Mouse (Mus musculus) bone marrow macrophage, adult 2 months (primary cell): ENCODE measurements at regions not wholly inside any gene's neighbourhood (a gene's known extent, or its start where the extent isn't known, plus 50 kb on each side); places are given as distances from the start of the nearest gene placed in this dataset.

Experiments
- H3K27ac ChIP-seq: 2 replicates; pipeline ENCODE4 v1.5.1; 2012; ENCODE audit warnings: low read depth, low read length; ENCODE audit not compliant: insufficient read depth
- H3K4me1 ChIP-seq: 2 replicates; pipeline ENCODE4 v1.6.1; 2012; ENCODE audit warnings: low read length; ENCODE audit not compliant: control insufficient read depth, insufficient read depth
- H3K4me3 ChIP-seq: 2 replicates; pipeline ENCODE4 v1.5.1; 2012; ENCODE audit warnings: mild to moderate bottlenecking, low read length, moderate library complexity; ENCODE audit not compliant: insufficient read depth
- CTCF ChIP-seq: IDR thresholded peaks from 2 replicates; pipeline ENCODE4 v1.5.1; 2012; ENCODE audit warnings: low read depth, mild to moderate bottlenecking, low read length, moderate library complexity
- POLR2A ChIP-seq: IDR thresholded peaks from 2 replicates; pipeline ENCODE4 v1.6.1; 2012; ENCODE audit warnings: mild to moderate bottlenecking, low read depth, low read length, borderline replicate concordance

DNA sequence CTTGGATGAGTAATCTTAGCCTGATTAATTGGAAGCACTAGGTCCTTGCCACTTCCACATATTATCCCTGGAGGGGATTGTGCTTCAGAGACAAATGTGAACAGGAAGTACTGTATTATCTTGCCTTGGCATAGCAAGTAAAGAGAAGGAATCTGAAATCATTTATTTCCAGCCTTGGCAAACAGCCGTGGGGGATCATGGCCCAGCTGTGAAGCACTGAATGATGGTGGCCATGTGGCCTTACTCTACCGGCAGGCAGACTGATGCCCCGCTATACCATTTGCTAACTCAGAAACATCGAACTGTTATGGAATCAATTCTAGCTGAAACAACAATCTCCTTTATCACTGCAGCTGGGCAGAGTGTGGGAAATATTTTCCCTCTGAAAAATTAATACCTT, 345.3 kb downstream of the Zfp619 start:
- Histone ChIP-seq H3K4me1 (no peaks in the 10 kb centered on the region), H3K27ac (no peak overlapping the region), H3K4me3 (no peak overlapping the region)
- no peak for TF ChIP-seq POLR2A

- Histone ChIP-seq H3K27ac (no peak overlapping the region), H3K4me3 (no peak overlapping the region), H3K4me1 (no peaks in the 10 kb centered on the region)
- TF ChIP-seq CTCF: no peak
- TF ChIP-seq POLR2A: no peak
Observed at GRCm38 (mm10) chr7:39864130-39864529, 346.6 kb downstream of the Zfp619 start.

DNA sequence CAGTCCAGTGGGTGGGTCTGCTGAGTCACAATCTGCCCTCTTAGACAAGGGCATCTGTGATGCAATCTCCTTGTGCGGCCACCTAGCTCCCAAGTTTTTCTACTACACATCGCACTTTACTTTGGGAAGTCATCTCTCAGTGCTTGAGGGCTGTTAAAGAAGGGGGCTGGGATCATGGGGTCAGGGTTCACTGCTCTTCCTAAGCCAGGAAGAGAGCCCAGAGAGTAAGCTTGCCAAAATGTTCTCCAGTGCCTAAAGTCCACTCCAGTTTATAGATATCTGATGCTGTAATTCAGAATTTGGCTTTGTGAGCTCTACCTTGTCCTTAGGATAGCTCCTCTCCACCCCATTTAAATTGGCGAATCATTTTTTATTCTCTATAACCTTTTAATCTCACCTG, 347.2 kb downstream of the Zfp619 start:
- H3K4me1 ChIP-seq: no peaks in the 10 kb centered on the region
- H3K4me3 ChIP-seq: no peak overlapping the region
- no peak overlapping the region for H3K27ac ChIP-seq
- no peak for TF ChIP-seq POLR2A
- TF ChIP-seq CTCF: no peak

- Histone ChIP-seq H3K27ac (no peak overlapping the region), H3K4me3 (no peak overlapping the region)
- TF ChIP-seq POLR2A: no peak
- no peak for TF ChIP-seq CTCF
Observed at GRCm38 (mm10) chr7:39866674-39867428, 349.3 kb downstream of the Zfp619 start.

DNA sequence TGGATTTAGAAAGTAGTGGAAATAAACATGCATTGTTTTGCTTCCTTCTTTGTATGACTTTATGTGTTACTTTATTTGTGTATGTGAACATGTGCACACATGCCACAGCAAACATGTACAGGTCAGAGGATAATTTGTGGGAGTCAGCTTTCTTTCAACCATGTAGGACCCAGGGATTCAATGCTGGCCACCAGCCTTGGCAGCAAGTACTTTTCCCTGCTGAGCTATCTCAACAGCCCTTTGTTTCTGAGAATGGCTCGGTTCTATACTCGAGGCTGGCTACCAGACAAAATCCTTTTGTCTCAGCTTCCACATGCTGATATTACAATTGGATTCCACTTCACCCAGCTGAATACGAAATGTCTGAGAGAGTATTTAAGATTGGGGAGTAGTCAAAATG, 349.9 kb downstream of the Zfp619 start:
- Histone ChIP-seq H3K4me3 (no peak overlapping the region), H3K27ac (no peak overlapping the region), H3K4me1 (no peaks in the 10 kb centered on the region)
- TF ChIP-seq POLR2A: no peak
- TF ChIP-seq CTCF: no peak

More at GRCm38 (mm10) chr7:39866674-39867428, 349.3 kb downstream of the Zfp619 start:
- H3K4me1 ChIP-seq: no peaks in the 10 kb centered on the region

DNA sequence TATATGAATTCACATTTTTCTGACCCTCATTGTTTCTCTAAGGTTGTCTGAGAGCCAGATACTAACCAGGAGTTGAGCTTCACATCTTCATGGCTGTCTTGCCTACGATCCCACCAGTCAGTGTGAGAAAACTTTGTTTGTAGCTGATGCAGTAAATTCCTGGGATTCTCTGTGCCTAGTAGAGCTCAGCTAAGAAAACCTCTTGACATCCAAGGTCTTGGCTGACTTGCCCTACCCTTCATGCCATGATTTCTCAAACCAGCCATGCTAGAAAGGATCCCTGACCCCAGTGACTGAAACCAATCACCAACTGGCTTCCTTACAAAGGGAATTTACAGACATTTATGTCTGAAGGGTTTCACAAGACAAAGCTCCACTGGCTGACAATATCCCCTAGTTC, 364.5 kb downstream of the Zfp619 start:
- Histone ChIP-seq H3K4me1 (no peaks in the 10 kb centered on the region), H3K27ac (no peak overlapping the region), H3K4me3 (no peak overlapping the region)
- TF ChIP-seq CTCF (no peak), POLR2A (no peak)

GRCm38 (mm10) chr7:39894208-39894896, 376.8 kb downstream of the Zfp619 start:
- no peak overlapping the region for H3K27ac ChIP-seq
- H3K4me1 ChIP-seq: no peaks in the 10 kb centered on the region
- H3K4me3 ChIP-seq: no peak overlapping the region
- TF ChIP-seq CTCF (no peak), POLR2A (no peak)

GRCm38 (mm10) chr7:39896918-39897317, 379.4 kb downstream of the Zfp619 start:
- TF ChIP-seq CTCF (no peak), POLR2A (no peak)
- Histone ChIP-seq H3K4me3 (no peak overlapping the region), H3K27ac (no peak overlapping the region), H3K4me1 (no peaks in the 10 kb centered on the region)

- TF ChIP-seq POLR2A (no peak), CTCF (no peak)
- Histone ChIP-seq H3K4me3 (no peak overlapping the region), H3K4me1 (no peaks in the 10 kb centered on the region), H3K27ac (no peak overlapping the region)
Observed at GRCm38 (mm10) chr7:39898268-39898667, 380.7 kb downstream of the Zfp619 start.

DNA sequence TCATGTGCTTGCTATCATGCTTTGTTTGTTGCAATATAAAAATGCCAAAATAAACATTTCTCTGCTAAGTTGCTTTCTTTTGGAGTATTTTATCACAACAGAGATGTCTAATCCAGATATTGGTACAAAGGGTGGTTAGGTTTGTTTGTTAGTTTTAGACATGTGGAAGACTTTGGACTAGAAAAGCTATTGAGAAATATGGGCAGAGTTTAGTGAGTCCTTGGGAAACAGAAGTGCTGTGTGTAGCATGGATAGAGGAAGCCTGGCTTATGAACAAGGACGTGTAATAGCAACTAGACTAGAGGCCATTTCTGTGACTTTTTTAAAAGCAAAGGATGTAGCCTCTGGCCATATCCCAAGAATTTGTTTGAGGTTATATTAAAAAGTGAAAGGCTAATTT, 416.4 kb downstream of the Zfp619 start:
- Histone ChIP-seq H3K4me1 (no peaks in the 10 kb centered on the region), H3K4me3 (no peak overlapping the region), H3K27ac (no peak overlapping the region)
- TF ChIP-seq CTCF (no peak), POLR2A (no peak)
